Mouse (Mus musculus) olfactory bulb, adult 2 months (tissue): Measurements from ENCODE around the gene Zcchc17. TPM values are rescaled to one million over a fixed set of nuclear protein-coding genes. Genes with fewer than 3 reads are reported as not detected.

Source experiments
- H3K27ac ChIP-seq: fragments of 200-500 bp; 2 replicates; pipeline ENCODE4 v1.5.1; 2012; ENCODE audit warnings: low read depth, low read length; ENCODE audit not compliant: insufficient read depth
- H3K4me1 ChIP-seq: fragments of 200-500 bp; 2 replicates; pipeline ENCODE4 v1.6.1; 2012; ENCODE audit warnings: low read length; ENCODE audit not compliant: control insufficient read depth, insufficient read depth
- H3K4me3 ChIP-seq: fragments of 200-500 bp; 2 replicates; pipeline ENCODE4 v1.5.1; 2012; ENCODE audit warnings: mild to moderate bottlenecking, low read depth, low read length, moderate library complexity; ENCODE audit not compliant: insufficient read depth
- CTCF ChIP-seq: fragments of 200-500 bp; IDR thresholded peaks from 2 replicates; pipeline ENCODE4 v1.5.1; 2012; ENCODE audit warnings: low read depth, mild to moderate bottlenecking, low read length, moderate library complexity; ENCODE audit not compliant: insufficient read depth
- POLR2A ChIP-seq: fragments of 200-500 bp; IDR thresholded peaks from 2 replicates; pipeline ENCODE4 v1.6.1; 2012; ENCODE audit warnings: mild to moderate bottlenecking, low read depth, low read length, moderate library complexity; ENCODE audit not compliant: insufficient read depth
- WGBS: fragments of 180-500 bp; shearing (Covaris S2); methylation state at CpG from one replicate; pipeline ENCODE4 v1.1.7; 2018; 5-methylcytosine and 5-hydroxymethylcytosine counted together
- polyA plus RNA-seq: library from polyadenylated mRNA; stranded (reverse); fragments of >200 nt; gene quantifications from 2 replicates; pipeline ENCODE4 v1.2.4, GENCODE M21; 2012; ENCODE audit warnings: low replicate concordance; ENCODE audit not compliant: missing spikeins, insufficient read depth, insufficient read length

Zcchc17 gene
- polyA plus RNA-seq = not detected in 2 replicates

DNA sequence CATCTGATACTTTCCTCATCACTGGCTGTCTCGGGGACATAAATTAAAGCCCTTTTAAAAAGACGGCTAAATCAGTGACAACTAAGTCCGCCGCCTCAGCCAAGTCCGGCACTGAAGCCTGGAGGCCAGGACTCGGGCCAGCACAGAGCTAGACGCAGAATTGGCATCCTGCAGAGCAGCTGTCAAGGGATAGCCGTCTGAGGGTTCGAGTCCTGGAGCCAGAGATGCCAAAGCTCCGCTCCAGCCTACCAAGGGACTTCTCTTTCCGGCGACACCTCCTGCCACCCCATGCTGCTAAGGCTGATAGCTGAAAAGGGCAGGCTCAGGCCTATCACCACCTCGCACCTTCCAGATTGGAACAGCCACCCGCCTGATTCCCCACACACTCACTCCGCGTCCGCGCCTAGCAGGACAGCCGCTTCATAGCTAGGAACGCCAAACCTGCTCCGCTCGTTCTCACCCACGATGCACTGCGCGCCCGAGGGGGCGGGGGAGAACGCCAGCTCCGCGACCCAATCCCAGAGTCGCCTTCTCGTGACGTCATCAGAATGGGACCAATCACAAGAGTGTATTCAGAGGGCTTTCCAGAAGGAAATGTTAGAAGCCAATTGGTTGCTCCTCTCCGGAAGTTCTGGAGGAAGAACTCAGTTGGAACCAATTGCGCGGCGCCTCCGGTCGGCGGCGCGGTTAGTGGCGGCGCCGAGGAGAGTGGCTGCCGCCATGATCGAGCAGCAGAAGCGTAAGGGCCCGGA lies at the start of gene Zcchc17, which contains the start of gene Snrnp40:
TSS of gene Zcchc17 (minus strand) at position 458 of the 752 bp plus-strand sequence.
TSS of gene Snrnp40 (plus strand) at position 647 of the 752 bp plus-strand sequence.
- WGBS = under 1% methylated on average over 49 of the region's 49 CpGs
- TF ChIP-seq POLR2A (peak; percentile 82), CTCF (no peak)

DNA sequence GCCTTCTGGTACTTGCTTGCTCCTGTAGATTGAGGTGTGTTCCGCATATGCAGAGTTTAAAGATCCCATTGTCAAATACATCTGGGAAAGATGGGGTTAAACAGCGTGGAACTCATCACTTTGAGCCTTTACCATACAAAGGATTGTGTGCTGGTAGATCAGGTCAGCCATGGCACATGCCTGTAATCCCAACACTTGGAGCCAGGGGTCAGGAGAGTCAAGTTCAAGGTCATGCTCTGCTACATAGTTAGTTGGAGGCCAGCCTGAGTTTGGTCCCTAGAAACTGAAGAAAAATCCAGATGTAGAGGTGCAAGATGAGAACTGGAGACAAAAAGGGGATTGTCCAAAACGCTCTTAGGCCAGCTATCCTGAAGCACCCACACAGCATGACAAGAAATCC lies 31.5 kb upstream of the Zcchc17 start:
- TF ChIP-seq POLR2A (no peak), CTCF (no peak)
- Histone ChIP-seq H3K4me1 (no peaks in the 10 kb centered on the region), H3K4me3 (no peak overlapping the region), H3K27ac (no peak overlapping the region)
- 62% methylated on average over 3 of the region's 3 CpGs for WGBS

More for the DNA sequence above, at the start of gene Zcchc17, which contains the start of gene Snrnp40:
- peak within 1 kb of the TSS; percentile 73 for H3K4me3 ChIP-seq
- H3K4me1 ChIP-seq = peaks cover 4% of the 10 kb centered on the region; the same call in 1 of the 2 replicates
- peak within 1 kb of the TSS; percentile 24; the same call in 1 of the 2 replicates for H3K27ac ChIP-seq

DNA sequence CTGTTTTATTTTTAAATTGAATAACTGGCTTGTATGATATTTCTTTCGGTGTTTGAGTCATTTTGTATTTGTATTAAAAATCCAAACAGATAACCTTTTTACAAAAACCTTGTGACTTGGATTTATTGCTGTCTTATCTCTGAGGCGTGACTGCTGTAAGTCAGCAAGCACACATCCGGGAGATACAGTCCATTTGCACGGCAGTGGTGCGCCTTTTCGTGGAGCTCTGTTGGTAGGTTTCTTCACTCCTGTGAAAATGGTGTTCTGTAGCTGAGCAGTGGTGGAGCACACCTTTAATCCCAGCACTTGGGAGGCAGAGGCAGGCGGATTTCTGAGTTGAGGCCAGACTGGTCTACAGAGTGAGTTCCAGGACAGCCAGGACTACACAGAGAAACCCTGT lies 30.2 kb upstream of the Zcchc17 start:
- no peak overlapping the region for H3K4me3 ChIP-seq
- no peaks in the 10 kb centered on the region for H3K4me1 ChIP-seq
- TF ChIP-seq POLR2A = no peak
- TF ChIP-seq CTCF = no peak
- H3K27ac ChIP-seq = no peak overlapping the region
- WGBS = 92% methylated on average over 7 of the region's 7 CpGs

DNA sequence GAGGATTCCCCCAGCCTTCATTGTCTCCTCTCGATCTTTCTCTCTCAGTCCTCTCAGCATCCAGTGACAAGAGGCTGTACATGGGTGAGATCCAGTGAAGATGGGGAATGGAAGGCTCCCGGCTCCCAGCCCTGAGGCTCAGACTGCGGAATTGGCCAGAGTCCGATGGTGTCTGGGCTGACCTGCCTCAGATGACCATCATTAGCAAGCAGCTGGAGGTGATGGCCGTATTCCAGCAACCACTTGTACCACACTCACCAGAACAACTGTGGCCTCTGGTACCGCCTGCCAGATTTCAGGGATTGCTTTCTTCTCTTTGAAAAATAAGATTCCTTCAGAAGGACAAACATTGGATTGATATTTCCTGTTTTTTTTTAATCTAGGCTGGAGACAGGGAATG lies 29.8 kb upstream of the Zcchc17 start:
- H3K4me1 ChIP-seq = no peaks in the 10 kb centered on the region
- TF ChIP-seq POLR2A (no peak), CTCF (no peak)
- H3K4me3 ChIP-seq = no peak overlapping the region
- H3K27ac ChIP-seq = no peak overlapping the region
- 57% methylated on average over 6 of the region's 6 CpGs for WGBS

DNA sequence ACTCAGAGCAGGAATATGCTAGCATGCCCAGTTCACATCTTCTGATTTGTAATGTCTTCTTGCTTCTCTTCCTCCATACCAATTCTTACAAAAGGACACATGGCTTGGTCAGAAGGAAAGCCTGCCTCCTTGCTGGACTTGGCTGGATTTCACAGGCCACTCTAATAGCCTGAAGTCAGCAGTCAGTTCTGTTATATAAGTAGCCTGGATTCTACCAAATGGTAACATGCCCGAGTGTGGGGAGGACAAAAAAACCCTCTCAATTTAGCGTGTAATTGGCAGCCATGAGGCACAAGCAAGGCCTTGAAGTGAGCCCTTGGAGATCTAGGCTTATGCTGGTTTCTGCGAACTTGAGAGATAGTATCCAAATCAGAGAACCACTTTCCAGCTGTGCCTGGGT lies 27.5 kb upstream of the Zcchc17 start:
- 61% methylated on average over 3 of the region's 3 CpGs for WGBS
- Histone ChIP-seq H3K4me3 (no peak overlapping the region), H3K4me1 (no peaks in the 10 kb centered on the region), H3K27ac (no peak overlapping the region)
- no peak for TF ChIP-seq CTCF
- no peak for TF ChIP-seq POLR2A

DNA sequence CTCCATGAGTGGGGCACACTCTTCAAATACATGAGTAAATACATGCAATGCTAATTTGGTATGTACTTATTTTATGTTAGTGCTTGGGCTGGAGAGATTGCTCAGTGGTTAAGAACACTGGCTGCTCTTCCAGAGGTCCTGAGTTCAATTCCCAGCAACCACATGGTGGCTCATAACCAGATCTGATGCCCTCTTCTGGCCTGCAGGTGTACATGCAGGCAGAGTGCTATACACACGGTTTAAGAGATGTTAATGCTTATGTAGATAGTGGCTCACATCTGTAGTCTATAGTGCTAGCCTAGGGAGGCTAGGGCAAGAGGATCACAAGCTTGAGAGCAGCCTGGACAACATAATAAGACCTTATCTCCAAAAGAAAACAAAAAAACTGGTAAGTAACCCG lies 20.7 kb upstream of the Zcchc17 start:
- no peak for TF ChIP-seq POLR2A
- no peak for TF ChIP-seq CTCF
- WGBS = 83% methylated on average over 2 of the region's 2 CpGs
- H3K4me1 ChIP-seq = no peaks in the 10 kb centered on the region
- H3K27ac ChIP-seq = no peak overlapping the region
- H3K4me3 ChIP-seq = no peak overlapping the region

DNA sequence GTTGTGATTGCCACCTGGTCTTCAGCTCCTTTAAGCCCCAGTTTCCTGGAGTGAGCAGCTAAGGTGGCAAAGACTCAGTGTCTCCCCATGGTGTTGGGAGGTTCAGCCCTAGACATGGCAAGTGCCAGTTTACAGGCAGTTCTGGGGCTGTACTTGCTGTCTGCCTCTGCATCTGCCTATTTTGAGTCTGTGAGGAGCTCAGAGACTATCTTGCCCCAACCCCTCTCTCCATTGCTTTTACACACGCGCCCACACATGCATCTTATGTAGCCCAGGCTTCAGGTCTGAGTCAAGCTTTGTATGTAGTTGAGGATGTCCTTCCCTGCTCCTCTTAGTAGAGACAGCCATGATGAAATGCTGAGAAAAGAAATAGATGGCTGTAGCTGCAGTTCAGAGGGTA lies 19.4 kb upstream of the Zcchc17 start:
- H3K4me3 ChIP-seq = no peak overlapping the region
- TF ChIP-seq POLR2A = no peak
- TF ChIP-seq CTCF = no peak
- no peak overlapping the region for H3K27ac ChIP-seq
- no peaks in the 10 kb centered on the region for H3K4me1 ChIP-seq
- WGBS = 96% methylated on average over 2 of the region's 2 CpGs

DNA sequence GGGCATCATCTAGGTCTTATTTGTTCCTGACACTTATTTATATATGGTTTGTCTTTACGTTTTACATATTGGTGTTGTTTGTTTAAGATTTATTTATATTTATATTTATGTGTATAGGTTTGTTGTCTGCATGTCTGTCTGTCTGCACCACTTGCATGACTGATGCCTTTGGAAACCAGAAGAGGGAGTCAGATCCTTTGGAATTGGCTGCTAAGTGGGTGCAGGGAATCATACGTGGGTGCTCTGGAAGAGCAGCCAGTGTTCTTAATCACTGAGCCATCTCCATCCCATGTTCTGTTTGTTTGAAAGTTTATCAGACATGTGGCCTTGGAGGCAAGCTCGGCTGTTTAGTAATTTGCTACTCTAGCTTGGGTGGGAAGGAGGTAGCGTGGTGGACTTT lies 17.8 kb upstream of the Zcchc17 start:
- Histone ChIP-seq H3K27ac (no peak overlapping the region), H3K4me3 (no peak overlapping the region), H3K4me1 (no peaks in the 10 kb centered on the region)
- TF ChIP-seq POLR2A (no peak), CTCF (no peak)
- WGBS = 71% methylated on average over 4 of the region's 4 CpGs

DNA sequence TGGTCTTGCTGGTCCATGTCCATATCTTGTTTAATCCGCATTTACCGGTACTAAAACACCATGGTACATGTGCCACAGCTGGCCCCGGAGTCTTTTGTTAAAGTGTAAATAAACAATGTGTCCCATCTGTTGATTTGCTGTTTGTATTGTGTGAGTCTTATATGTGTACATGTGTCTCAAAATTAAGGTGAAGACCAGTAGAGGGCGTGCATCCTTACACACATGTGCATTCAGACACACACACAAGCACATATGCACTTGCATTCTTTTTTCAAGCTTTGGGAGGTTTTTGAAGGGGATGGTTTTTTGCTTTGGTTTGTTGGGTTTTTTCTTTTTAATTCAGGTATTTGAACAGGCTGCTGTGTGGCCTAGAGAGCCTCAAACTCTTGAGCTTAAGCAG lies 16.9 kb upstream of the Zcchc17 start:
- Histone ChIP-seq H3K27ac (no peak overlapping the region), H3K4me1 (no peaks in the 10 kb centered on the region), H3K4me3 (no peak overlapping the region)
- 87% methylated on average over 4 of the region's 4 CpGs for WGBS
- TF ChIP-seq CTCF = no peak
- TF ChIP-seq POLR2A = no peak
